Mouse (Mus musculus): Measurements from ENCODE around the gene Il12rb1. TPM values are rescaled to one million over a fixed set of nuclear protein-coding genes. Genes with fewer than 3 reads are reported as not detected.

The Il12rb1 gene
- polyA plus RNA-seq, 1 experiment from 2014 or later = 0.45 TPM

GRCm38 (mm10) chr8:70770748-70771147, 37.5 kb upstream of the Il12rb1 start:
- Histone ChIP-seq H3K27me3 (ENCODE audit: control insufficient read depth, insufficient read depth, low read length) (peaks cover 12% of the 10 kb centered on the region; the same call in 1 of the 2 replicates), H3K4me1 (ENCODE audit: control insufficient read depth, insufficient read depth, low read length) (peaks cover 24% of the 10 kb centered on the region), H3K9ac (replicated peaks; ENCODE audit: low read length) (no peak overlapping the region), H3K36me3 (ENCODE audit: control insufficient read depth, insufficient read depth, low read length) (peaks cover 71% of the 10 kb centered on the region), H3K27ac (replicated peaks; ENCODE audit: low read depth, low read length) (no peak overlapping the region), H3K4me2 (ENCODE audit: low read length) (no peak overlapping the region), H3K4me3 (replicated peaks; ENCODE audit: low read depth, low read length) (no peak overlapping the region), H3K9me3 (ENCODE audit: control insufficient read depth, low read length) (no peaks in the 10 kb centered on the region)
- WGBS = 93% methylated on average over 13 of the region's 13 CpGs
- ATAC-seq (ENCODE audit: low FRiP score, low TSS enrichment) (no peak), DNase-seq (no peak)

GRCm38 (mm10) chr8:70771217-70771616, 37.0 kb upstream of the Il12rb1 start:
- H3K27ac ChIP-seq (replicated peaks; ENCODE audit: low read depth, low read length) = no peak overlapping the region
- DNase-seq = no peak
- no peak overlapping the region for H3K4me2 ChIP-seq (ENCODE audit: low read length)
- no peak for ATAC-seq (ENCODE audit: low FRiP score, low TSS enrichment)
- 94% methylated on average over 7 of the region's 7 CpGs for WGBS
- peaks cover 9% of the 10 kb centered on the region; the same call in 1 of the 2 replicates for H3K27me3 ChIP-seq (ENCODE audit: control insufficient read depth, insufficient read depth, low read length)
- no peaks in the 10 kb centered on the region for H3K9me3 ChIP-seq (ENCODE audit: control insufficient read depth, low read length)
- no peak overlapping the region for H3K9ac ChIP-seq (replicated peaks; ENCODE audit: low read length)
- H3K36me3 ChIP-seq (ENCODE audit: control insufficient read depth, insufficient read depth, low read length) = peaks cover 71% of the 10 kb centered on the region
- H3K4me3 ChIP-seq (replicated peaks; ENCODE audit: low read depth, low read length) = no peak overlapping the region
- peaks cover 22% of the 10 kb centered on the region for H3K4me1 ChIP-seq (ENCODE audit: control insufficient read depth, insufficient read depth, low read length)

GRCm38 (mm10) chr8:70772075-70772474, 36.2 kb upstream of the Il12rb1 start:
- 94% methylated on average over 13 of the region's 13 CpGs for WGBS
- Histone ChIP-seq H3K9ac (replicated peaks; ENCODE audit: low read length) (0 out of 2 replicates have a peak overlapping the region, but pooled peaks have one; percentile 9), H3K4me2 (ENCODE audit: low read length) (no peak overlapping the region), H3K27me3 (ENCODE audit: control insufficient read depth, insufficient read depth, low read length) (0 out of 2 replicates have a peak, but pooled peaks cover 2% of the 10 kb centered on the region), H3K9me3 (ENCODE audit: control insufficient read depth, low read length) (no peaks in the 10 kb centered on the region), H3K36me3 (ENCODE audit: control insufficient read depth, insufficient read depth, low read length) (peaks cover 71% of the 10 kb centered on the region), H3K4me1 (ENCODE audit: control insufficient read depth, insufficient read depth, low read length) (peaks cover 15% of the 10 kb centered on the region), H3K4me3 (replicated peaks; ENCODE audit: low read depth, low read length) (no peak overlapping the region), H3K27ac (replicated peaks; ENCODE audit: low read depth, low read length) (no peak overlapping the region)
- DNase-seq (no peak), ATAC-seq (ENCODE audit: low FRiP score, low TSS enrichment) (no peak)

GRCm38 (mm10) chr8:70772890-70773289, 35.4 kb upstream of the Il12rb1 start:
- no peak overlapping the region for H3K4me3 ChIP-seq (replicated peaks; ENCODE audit: low read depth, low read length)
- H3K4me2 ChIP-seq (ENCODE audit: low read length) = no peak overlapping the region
- H3K9ac ChIP-seq (replicated peaks; ENCODE audit: low read length) = no peak overlapping the region
- ATAC-seq (ENCODE audit: low FRiP score, low TSS enrichment) (no peak), DNase-seq (no peak)
- WGBS = 88% methylated on average over 9 of the region's 9 CpGs
- H3K4me1 ChIP-seq (ENCODE audit: control insufficient read depth, insufficient read depth, low read length) = peaks cover 20% of the 10 kb centered on the region
- H3K27ac ChIP-seq (replicated peaks; ENCODE audit: low read depth, low read length) = 0 out of 2 replicates have a peak overlapping the region, but pooled peaks have one; percentile 26
- no peaks in the 10 kb centered on the region for H3K27me3 ChIP-seq (ENCODE audit: control insufficient read depth, insufficient read depth, low read length)
- peaks cover 67% of the 10 kb centered on the region for H3K36me3 ChIP-seq (ENCODE audit: control insufficient read depth, insufficient read depth, low read length)
- H3K9me3 ChIP-seq (ENCODE audit: control insufficient read depth, low read length) = no peaks in the 10 kb centered on the region

GRCm38 (mm10) chr8:70773410-70773809, 34.8 kb upstream of the Il12rb1 start:
- peaks cover 62% of the 10 kb centered on the region for H3K36me3 ChIP-seq (ENCODE audit: control insufficient read depth, insufficient read depth, low read length)
- H3K27ac ChIP-seq (replicated peaks; ENCODE audit: low read depth, low read length) = 0 out of 2 replicates have a peak overlapping the region, but pooled peaks have one; percentile 26
- peaks cover 25% of the 10 kb centered on the region for H3K4me1 ChIP-seq (ENCODE audit: control insufficient read depth, insufficient read depth, low read length)
- no peaks in the 10 kb centered on the region for H3K27me3 ChIP-seq (ENCODE audit: control insufficient read depth, insufficient read depth, low read length)
- ATAC-seq (ENCODE audit: low FRiP score, low TSS enrichment) (no peak), DNase-seq (no peak)
- 85% methylated on average over 5 of the region's 5 CpGs for WGBS
- H3K4me3 ChIP-seq (replicated peaks; ENCODE audit: low read depth, low read length) = no peak overlapping the region
- no peaks in the 10 kb centered on the region for H3K9me3 ChIP-seq (ENCODE audit: control insufficient read depth, low read length)
- peak overlapping the region; percentile 10 for H3K4me2 ChIP-seq (ENCODE audit: low read length)
- 0 out of 2 replicates have a peak overlapping the region, but pooled peaks have one; percentile 99 for H3K9ac ChIP-seq (replicated peaks; ENCODE audit: low read length)

- Histone ChIP-seq H3K9me3 (ENCODE audit: control insufficient read depth, low read length) (no peaks in the 10 kb centered on the region), H3K4me2 (ENCODE audit: low read length) (peak overlapping the region; percentile 10), H3K27me3 (ENCODE audit: control insufficient read depth, insufficient read depth, low read length) (no peaks in the 10 kb centered on the region), H3K27ac (replicated peaks; ENCODE audit: low read depth, low read length) (0 out of 2 replicates have a peak overlapping the region, but pooled peaks have one; percentile 37), H3K4me1 (ENCODE audit: control insufficient read depth, insufficient read depth, low read length) (peaks cover 25% of the 10 kb centered on the region), H3K36me3 (ENCODE audit: control insufficient read depth, insufficient read depth, low read length) (peaks cover 62% of the 10 kb centered on the region), H3K9ac (replicated peaks; ENCODE audit: low read length) (0 out of 2 replicates have a peak overlapping the region, but pooled peaks have one; percentile 99), H3K4me3 (replicated peaks; ENCODE audit: low read depth, low read length) (no peak overlapping the region)
- DNase-seq (peak; percentile 72), ATAC-seq (ENCODE audit: low FRiP score, low TSS enrichment) (no peak)
- WGBS = 63% methylated on average over 9 of the region's 9 CpGs
These were observed 34.4 kb upstream of the Il12rb1 start for GRCm38 (mm10) chr8:70773833-70774232.

GRCm38 (mm10) chr8:70774740-70775139, 33.5 kb upstream of the Il12rb1 start:
- 0 out of 2 replicates have a peak overlapping the region, but pooled peaks have one; percentile 37 for H3K27ac ChIP-seq (replicated peaks; ENCODE audit: low read depth, low read length)
- H3K4me1 ChIP-seq (ENCODE audit: control insufficient read depth, insufficient read depth, low read length) = peaks cover 25% of the 10 kb centered on the region
- H3K4me2 ChIP-seq (ENCODE audit: low read length) = peak overlapping the region; percentile 72
- DNase-seq (no peak), ATAC-seq (ENCODE audit: low FRiP score, low TSS enrichment) (no peak)
- no peaks in the 10 kb centered on the region for H3K27me3 ChIP-seq (ENCODE audit: control insufficient read depth, insufficient read depth, low read length)
- peak overlapping the region; percentile 99; the same call in 1 of the 2 replicates for H3K9ac ChIP-seq (replicated peaks; ENCODE audit: low read length)
- no peak overlapping the region for H3K4me3 ChIP-seq (replicated peaks; ENCODE audit: low read depth, low read length)
- no peaks in the 10 kb centered on the region for H3K9me3 ChIP-seq (ENCODE audit: control insufficient read depth, low read length)
- peaks cover 62% of the 10 kb centered on the region for H3K36me3 ChIP-seq (ENCODE audit: control insufficient read depth, insufficient read depth, low read length)
- WGBS = 94% methylated on average over 18 of the region's 18 CpGs

- Histone ChIP-seq H3K4me2 (ENCODE audit: low read length) (peak overlapping the region; percentile 72), H3K36me3 (ENCODE audit: control insufficient read depth, insufficient read depth, low read length) (peaks cover 62% of the 10 kb centered on the region), H3K27ac (replicated peaks; ENCODE audit: low read depth, low read length) (no peak overlapping the region), H3K27me3 (ENCODE audit: control insufficient read depth, insufficient read depth, low read length) (no peaks in the 10 kb centered on the region), H3K4me3 (replicated peaks; ENCODE audit: low read depth, low read length) (peak overlapping the region; percentile 93), H3K4me1 (ENCODE audit: control insufficient read depth, insufficient read depth, low read length) (peaks cover 25% of the 10 kb centered on the region), H3K9me3 (ENCODE audit: control insufficient read depth, low read length) (no peaks in the 10 kb centered on the region), H3K9ac (replicated peaks; ENCODE audit: low read length) (peak overlapping the region; percentile 99)
- ATAC-seq (ENCODE audit: low FRiP score, low TSS enrichment) = no peak
- 90% methylated on average over 5 of the region's 5 CpGs for WGBS
- DNase-seq = no peak
These were observed 33.0 kb upstream of the Il12rb1 start for GRCm38 (mm10) chr8:70775227-70775626.

- peaks cover 61% of the 10 kb centered on the region for H3K36me3 ChIP-seq (ENCODE audit: control insufficient read depth, insufficient read depth, low read length)
- no peaks in the 10 kb centered on the region for H3K27me3 ChIP-seq (ENCODE audit: control insufficient read depth, insufficient read depth, low read length)
- 2% methylated on average over 34 of the region's 34 CpGs for WGBS
- H3K4me1 ChIP-seq (ENCODE audit: control insufficient read depth, insufficient read depth, low read length) = peaks cover 25% of the 10 kb centered on the region
- peak overlapping the region; percentile 72 for H3K4me2 ChIP-seq (ENCODE audit: low read length)
- DNase-seq (no peak), ATAC-seq (ENCODE audit: low FRiP score, low TSS enrichment) (no peak)
- H3K9ac ChIP-seq (replicated peaks; ENCODE audit: low read length) = peak overlapping the region; percentile 99
- peak overlapping the region; percentile 93 for H3K4me3 ChIP-seq (replicated peaks; ENCODE audit: low read depth, low read length)
- no peaks in the 10 kb centered on the region for H3K9me3 ChIP-seq (ENCODE audit: control insufficient read depth, low read length)
- peak overlapping the region; percentile 97 for H3K27ac ChIP-seq (replicated peaks; ENCODE audit: low read depth, low read length)
These were observed 32.3 kb upstream of the Il12rb1 start for GRCm38 (mm10) chr8:70775851-70776495.

All from midbrain, embryonic 14.5 days (tissue).